Mouse (Mus musculus): ENCODE results near the gene Cfap61. TPM values are rescaled to one million over a fixed set of nuclear protein-coding genes. Genes with fewer than 3 reads are reported as not detected.

Gene Cfap61
- polyA plus RNA-seq, 1 experiment from 2014 or later, result 4.8 TPM

GRCm38 (mm10) chr2:145990446-145990845 lies 55.9 kb downstream of the Cfap61 start:
- WGBS, result 55% methylated on average over 2 of the region's 2 CpGs
- Histone ChIP-seq H3K4me1 (ENCODE audit: control insufficient read depth, insufficient read depth, low read depth, low read length) (no peaks in the 10 kb centered on the region), H3K4me2 (ENCODE audit: low read length) (no peak overlapping the region), H3K27me3 (replicated peaks; ENCODE audit: control insufficient read depth, insufficient read depth, low read length) (no peaks in the 10 kb centered on the region), H3K36me3 (ENCODE audit: control insufficient read depth, insufficient read depth, low read length) (no peaks in the 10 kb centered on the region), H3K27ac (ENCODE audit: low read depth, low read length) (no peak overlapping the region), H3K4me3 (ENCODE audit: low read length) (no peak overlapping the region), H3K9me3 (ENCODE audit: control insufficient read depth, low read length) (no peaks in the 10 kb centered on the region), H3K9ac (ENCODE audit: low read depth, low read length) (no peak overlapping the region)
- ATAC-seq, result no peak

- WGBS, result 67% methylated on average over 4 of the region's 4 CpGs
Measured at GRCm38 (mm10) chr2:145996472-145996871, 61.9 kb downstream of the Cfap61 start.

GRCm38 (mm10) chr2:145997956-145998525 lies 63.5 kb downstream of the Cfap61 start:
- 80% methylated on average over 5 of the region's 5 CpGs for WGBS
- no peaks in the 10 kb centered on the region for H3K4me1 ChIP-seq (ENCODE audit: control insufficient read depth, insufficient read depth, low read depth, low read length)
- H3K36me3 ChIP-seq (ENCODE audit: control insufficient read depth, insufficient read depth, low read length), result no peaks in the 10 kb centered on the region
- H3K4me2 ChIP-seq (ENCODE audit: low read length), result no peak overlapping the region
- ATAC-seq, result no peak
- H3K4me3 ChIP-seq (ENCODE audit: low read length), result no peak overlapping the region
- no peaks in the 10 kb centered on the region for H3K27me3 ChIP-seq (replicated peaks; ENCODE audit: control insufficient read depth, insufficient read depth, low read length)
- no peaks in the 10 kb centered on the region for H3K9me3 ChIP-seq (ENCODE audit: control insufficient read depth, low read length)
- no peak overlapping the region for H3K27ac ChIP-seq (ENCODE audit: low read depth, low read length)
- no peak overlapping the region for H3K9ac ChIP-seq (ENCODE audit: low read depth, low read length)

More at GRCm38 (mm10) chr2:145996472-145996871, 61.9 kb downstream of the Cfap61 start:
- no peak overlapping the region for H3K27ac ChIP-seq (ENCODE audit: low read depth, low read length)
- no peaks in the 10 kb centered on the region for H3K27me3 ChIP-seq (replicated peaks; ENCODE audit: control insufficient read depth, insufficient read depth, low read length)
- no peak overlapping the region for H3K4me2 ChIP-seq (ENCODE audit: low read length)
- no peaks in the 10 kb centered on the region for H3K36me3 ChIP-seq (ENCODE audit: control insufficient read depth, insufficient read depth, low read length)
- H3K9ac ChIP-seq (ENCODE audit: low read depth, low read length), result no peak overlapping the region
- no peaks in the 10 kb centered on the region for H3K9me3 ChIP-seq (ENCODE audit: control insufficient read depth, low read length)
- no peak overlapping the region for H3K4me3 ChIP-seq (ENCODE audit: low read length)
- ATAC-seq, result no peak
- H3K4me1 ChIP-seq (ENCODE audit: control insufficient read depth, insufficient read depth, low read depth, low read length), result no peaks in the 10 kb centered on the region

GRCm38 (mm10) chr2:146008801-146009200 lies 74.2 kb downstream of the Cfap61 start:
- Histone ChIP-seq H3K36me3 (ENCODE audit: control insufficient read depth, insufficient read depth, low read length) (no peaks in the 10 kb centered on the region), H3K4me3 (ENCODE audit: low read length) (no peak overlapping the region), H3K4me2 (ENCODE audit: low read length) (no peak overlapping the region), H3K4me1 (ENCODE audit: control insufficient read depth, insufficient read depth, low read depth, low read length) (no peaks in the 10 kb centered on the region), H3K27me3 (replicated peaks; ENCODE audit: control insufficient read depth, insufficient read depth, low read length) (no peaks in the 10 kb centered on the region), H3K9me3 (ENCODE audit: control insufficient read depth, low read length) (no peaks in the 10 kb centered on the region), H3K27ac (ENCODE audit: low read depth, low read length) (no peak overlapping the region), H3K9ac (ENCODE audit: low read depth, low read length) (no peak overlapping the region)
- no peak for ATAC-seq
- 77% methylated on average over 6 of the region's 6 CpGs for WGBS

GRCm38 (mm10) chr2:146009596-146010349 lies 75.2 kb downstream of the Cfap61 start:
- Histone ChIP-seq H3K4me2 (ENCODE audit: low read length) (no peak overlapping the region), H3K9ac (ENCODE audit: low read depth, low read length) (no peak overlapping the region), H3K27me3 (replicated peaks; ENCODE audit: control insufficient read depth, insufficient read depth, low read length) (no peaks in the 10 kb centered on the region), H3K4me1 (ENCODE audit: control insufficient read depth, insufficient read depth, low read depth, low read length) (no peaks in the 10 kb centered on the region), H3K9me3 (ENCODE audit: control insufficient read depth, low read length) (no peaks in the 10 kb centered on the region), H3K36me3 (ENCODE audit: control insufficient read depth, insufficient read depth, low read length) (no peaks in the 10 kb centered on the region), H3K4me3 (ENCODE audit: low read length) (no peak overlapping the region), H3K27ac (ENCODE audit: low read depth, low read length) (no peak overlapping the region)
- WGBS, result 88% methylated on average over 2 of the region's 2 CpGs
- ATAC-seq, result no peak

GRCm38 (mm10) chr2:146010816-146011215 lies 76.2 kb downstream of the Cfap61 start:
- Histone ChIP-seq H3K27ac (ENCODE audit: low read depth, low read length) (no peak overlapping the region), H3K27me3 (replicated peaks; ENCODE audit: control insufficient read depth, insufficient read depth, low read length) (no peaks in the 10 kb centered on the region), H3K4me2 (ENCODE audit: low read length) (no peak overlapping the region), H3K9ac (ENCODE audit: low read depth, low read length) (no peak overlapping the region), H3K36me3 (ENCODE audit: control insufficient read depth, insufficient read depth, low read length) (no peaks in the 10 kb centered on the region), H3K9me3 (ENCODE audit: control insufficient read depth, low read length) (no peaks in the 10 kb centered on the region), H3K4me1 (ENCODE audit: control insufficient read depth, insufficient read depth, low read depth, low read length) (no peaks in the 10 kb centered on the region), H3K4me3 (ENCODE audit: low read length) (no peak overlapping the region)
- 64% methylated on average over 2 of the region's 2 CpGs for WGBS
- ATAC-seq, result no peak

GRCm38 (mm10) chr2:146015341-146016186 lies 81.0 kb downstream of the Cfap61 start:
- ATAC-seq, result 0 out of 2 replicates have a peak, but pooled peaks have one; percentile 40
- Histone ChIP-seq H3K4me1 (ENCODE audit: control insufficient read depth, insufficient read depth, low read depth, low read length) (no peaks in the 10 kb centered on the region), H3K4me3 (ENCODE audit: low read length) (no peak overlapping the region), H3K27me3 (replicated peaks; ENCODE audit: control insufficient read depth, insufficient read depth, low read length) (no peaks in the 10 kb centered on the region), H3K9ac (ENCODE audit: low read depth, low read length) (no peak overlapping the region), H3K36me3 (ENCODE audit: control insufficient read depth, insufficient read depth, low read length) (no peaks in the 10 kb centered on the region), H3K9me3 (ENCODE audit: control insufficient read depth, low read length) (no peaks in the 10 kb centered on the region), H3K27ac (ENCODE audit: low read depth, low read length) (no peak overlapping the region), H3K4me2 (ENCODE audit: low read length) (no peak overlapping the region)
- 41% methylated on average over 8 of the region's 8 CpGs for WGBS

- Histone ChIP-seq H3K9ac (ENCODE audit: low read depth, low read length) (no peak overlapping the region), H3K4me1 (ENCODE audit: control insufficient read depth, insufficient read depth, low read depth, low read length) (no peaks in the 10 kb centered on the region), H3K4me2 (ENCODE audit: low read length) (no peak overlapping the region), H3K27ac (ENCODE audit: low read depth, low read length) (no peak overlapping the region), H3K27me3 (replicated peaks; ENCODE audit: control insufficient read depth, insufficient read depth, low read length) (no peaks in the 10 kb centered on the region), H3K4me3 (ENCODE audit: low read length) (no peak overlapping the region), H3K36me3 (ENCODE audit: control insufficient read depth, insufficient read depth, low read length) (no peaks in the 10 kb centered on the region), H3K9me3 (ENCODE audit: control insufficient read depth, low read length) (no peaks in the 10 kb centered on the region)
- no peak for ATAC-seq
- 93% methylated on average over 6 of the region's 6 CpGs for WGBS
Measured at GRCm38 (mm10) chr2:146022846-146023245, 88.3 kb downstream of the Cfap61 start.

GRCm38 (mm10) chr2:146043640-146044039 lies 109.1 kb downstream of the Cfap61 start:
- no peak for ATAC-seq
- Histone ChIP-seq H3K27ac (ENCODE audit: low read depth, low read length) (no peak overlapping the region), H3K36me3 (ENCODE audit: control insufficient read depth, insufficient read depth, low read length) (no peaks in the 10 kb centered on the region), H3K4me3 (ENCODE audit: low read length) (no peak overlapping the region), H3K9ac (ENCODE audit: low read depth, low read length) (no peak overlapping the region), H3K9me3 (ENCODE audit: control insufficient read depth, low read length) (no peaks in the 10 kb centered on the region), H3K4me1 (ENCODE audit: control insufficient read depth, insufficient read depth, low read depth, low read length) (peaks cover 6% of the 10 kb centered on the region), H3K27me3 (replicated peaks; ENCODE audit: control insufficient read depth, insufficient read depth, low read length) (no peaks in the 10 kb centered on the region; the same call in 1 of the 2 replicates), H3K4me2 (ENCODE audit: low read length) (no peak overlapping the region)
- WGBS, result 93% methylated on average over 5 of the region's 5 CpGs
